8 mouse cellular contexts compared by ENCODE assay signal in genomic region chr5:117120489-117121466, GRCm38 (mm10). TPM values are rescaled to one million over a fixed set of nuclear protein-coding genes. Genes with fewer than 3 reads are reported as not detected.
A peak's percentile ranks its signal among the peaks of the same experiment; 100 is the strongest.
DNase-seq lines count a peak whose midpoint lies in the region; ATAC-seq lines count a peak whose summit lies in the region.

No protein-coding gene starts in this region.

- peaks cover 7% of the 10 kb centered on the region; the same call in 1 of the 2 replicates for H3K27me3 ChIP-seq in embryonic facial prominence, embryonic 14.5 days (replicated peaks; ENCODE audit: control insufficient read depth, insufficient read depth, low read length)

- no peak overlapping the region for H3K27ac ChIP-seq in embryonic facial prominence, embryonic 14.5 days (replicated peaks; ENCODE audit: low read depth, low read length)
- H3K27ac ChIP-seq in macrophage = peak overlapping the region; percentile 25

- H3K9me3 ChIP-seq in embryonic facial prominence, embryonic 14.5 days (ENCODE audit: control insufficient read depth, low read length) = no peaks in the 10 kb centered on the region

- H3K36me3 ChIP-seq in embryonic facial prominence, embryonic 14.5 days (ENCODE audit: control insufficient read depth, insufficient read depth, low read length) = no peaks in the 10 kb centered on the region
- no peaks in the 10 kb centered on the region; the same call in 1 of the 2 replicates for H3K36me3 ChIP-seq in macrophage (ENCODE audit: inconsistent target)

- peak overlapping the region; percentile 67 for H3K9ac ChIP-seq in embryonic facial prominence, embryonic 14.5 days (ENCODE audit: low read depth, low read length)

- peaks cover 10% of the 10 kb centered on the region for H3K4me1 ChIP-seq in embryonic facial prominence, embryonic 14.5 days (ENCODE audit: control insufficient read depth, insufficient read depth, low read length)

- peak; percentile 42 for DNase-seq in cerebellum, adult 8-10 months
- DNase-seq in cerebellum, postnatal 14 days = no peak
- peak; percentile 23 to 24 for DNase-seq in B cell, adult 2 months
- no peak for DNase-seq in embryonic facial prominence, embryonic 14.5 days (ENCODE audit: low spot score)
- no peak for DNase-seq in layer of hippocampus, adult 11-12 months (ENCODE audit: low spot score)
- DNase-seq in testis, postnatal 14 days (ENCODE audit: low spot score) = no peak

- peaks cover 56% of the 10 kb centered on the region for H3K79me2 ChIP-seq in macrophage (ENCODE audit: inconsistent target)

- ATAC-seq in embryonic facial prominence, embryonic 14.5 days (ENCODE audit: low read depth) = no peak
- ATAC-seq in inflammation-experienced regulatory T-cells, adult 6 months = peak; percentile 3

- H3K4me3 ChIP-seq in embryonic facial prominence, embryonic 14.5 days (ENCODE audit: low read depth, low read length) = peak overlapping the region; percentile 70
- H3K4me3 ChIP-seq in macrophage (ENCODE audit: inconsistent target) = peak overlapping the region; percentile 92

- peak overlapping the region; percentile 90 for H3K4me2 ChIP-seq in embryonic facial prominence, embryonic 14.5 days (ENCODE audit: low read depth, low read length)

- WGBS in embryonic facial prominence, embryonic 14.5 days = under 1% methylated on average over 40 of the region's 40 CpGs
- 5% methylated on average over 40 of the region's 40 CpGs for WGBS in macrophage (ENCODE audit: missing documents)

RNA-seq across cellular contexts. Expression of gene Taok3, which starts 0.8 kb away (rescaled TPM):
- 18.1 and 21.6 TPM in 2 replicates for polyA plus RNA-seq in embryonic facial prominence, embryonic 14.5 days (2014; fragmentation: Nextera tagmentation; extraction: Ambion mirVana)
- polyA plus RNA-seq in inflammation-experienced regulatory T-cells, adult 6 months (2017; shearing (Covaris generic)) = 100 to 1,000 TPM; 115 to 147 (median 144) TPM
- total RNA-seq in macrophage (2018; cell fraction: chromatin; rRNA removed) = 100 to 1,000 TPM in 24 of 26 experiments, 10 to 100 TPM in 2; 88.3 to 515 (median 403) TPM
- 100 to 1,000 TPM in 23 of 26 experiments, 10 to 100 TPM in 3; 69.6 to 129 (median 112) TPM for total RNA-seq in macrophage (2018; cell fraction: cytosol; rRNA removed)
- total RNA-seq in macrophage (2018; cell fraction: nucleus; rRNA removed) = 100 to 1,000 TPM in 24 of 26 experiments, 10 to 100 TPM in 2; 72.7 to 300 (median 200) TPM
- 77.8 to 173 TPM (median 90.5 TPM) in 3 replicates for polyA plus RNA-seq in macrophage (2018)

RNA-seq across cellular contexts. Expression of gene Suds3, which starts 4.9 kb away (rescaled TPM):
- polyA plus RNA-seq in embryonic facial prominence, embryonic 14.5 days (2014; fragmentation: Nextera tagmentation; extraction: Ambion mirVana) = 39.5 and 40.2 TPM in 2 replicates
- polyA plus RNA-seq in inflammation-experienced regulatory T-cells, adult 6 months (2017; shearing (Covaris generic)) = 10 to 100 TPM in 2 of 3 experiments, 1 to 10 TPM in 1; 8.8 to 14.4 (median 11.7) TPM
- 100 to 1,000 TPM in 1 of 26 experiments, 10 to 100 TPM in 25; 16.4 to 115 (median 53.8) TPM for total RNA-seq in macrophage (2018; cell fraction: chromatin; rRNA removed)
- total RNA-seq in macrophage (2018; cell fraction: cytosol; rRNA removed) = 10 to 100 TPM; 33.5 to 56.0 (median 44.2) TPM
- 10 to 100 TPM; 19.6 to 83.1 (median 39.0) TPM for total RNA-seq in macrophage (2018; cell fraction: nucleus; rRNA removed)
- 50.8 to 76.9 TPM (median 59.2 TPM) in 3 replicates for polyA plus RNA-seq in macrophage (2018)

Comparison
In these comparisons a context has a peak if more than half of its experiments do, and no peak if none do; other contexts are left out.
1. DNase-seq: peak in cerebellum, adult 8-10 months (single experiment) and B cell, adult 2 months (2 of 2); none in cerebellum, postnatal 14 days (0 of 2), embryonic facial prominence, embryonic 14.5 days (single experiment), layer of hippocampus, adult 11-12 months (single experiment) and testis, postnatal 14 days (single experiment).